Mouse (Mus musculus): ENCODE measurements around the gene Cnbd2. TPM values are rescaled to one million over a fixed set of nuclear protein-coding genes. Genes with fewer than 3 reads are reported as not detected.
"Not testable (repeated sequence)": the region's sequence is repeated elsewhere in the genome, so short reads cannot be mapped to it uniquely, and the experiment has no call there.

Cnbd2 gene
- total RNA-seq, 2 experiments from 2014 or later, result 3.9 to 5.7 TPM

DNA sequence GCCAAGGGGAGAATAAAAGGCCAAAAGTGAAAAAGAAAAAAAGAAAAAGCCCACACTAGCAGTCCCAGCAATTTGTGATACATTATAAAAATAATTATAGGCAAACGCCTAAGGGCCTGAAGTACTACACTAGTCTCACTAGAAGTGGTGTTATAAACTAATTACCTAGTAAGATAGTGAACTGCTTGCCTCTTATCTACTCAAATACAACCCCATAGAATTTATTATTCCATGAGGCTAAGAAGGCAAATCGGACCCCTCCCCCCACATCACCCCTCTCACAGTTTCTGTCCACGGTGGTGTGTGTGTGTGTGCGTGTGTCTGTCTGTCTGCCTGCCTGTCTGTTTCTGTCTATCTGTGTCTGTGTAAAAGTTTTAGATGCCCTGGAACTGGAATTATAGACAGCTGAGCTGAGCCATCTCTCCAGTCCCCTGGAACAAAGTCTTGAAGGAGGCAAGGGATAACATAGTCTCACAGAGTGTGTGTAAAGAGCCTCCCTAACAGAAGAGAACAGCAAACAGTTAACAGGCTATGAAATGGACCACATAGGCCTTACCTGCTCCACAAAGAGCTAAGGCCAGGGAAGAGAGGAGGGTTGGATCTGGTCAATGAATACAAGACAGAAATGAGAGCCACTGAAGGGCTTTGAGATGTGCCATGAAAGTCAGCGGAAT, 81.2 kb downstream of the Cnbd2 start:
- no peak for DNase-seq

DNA sequence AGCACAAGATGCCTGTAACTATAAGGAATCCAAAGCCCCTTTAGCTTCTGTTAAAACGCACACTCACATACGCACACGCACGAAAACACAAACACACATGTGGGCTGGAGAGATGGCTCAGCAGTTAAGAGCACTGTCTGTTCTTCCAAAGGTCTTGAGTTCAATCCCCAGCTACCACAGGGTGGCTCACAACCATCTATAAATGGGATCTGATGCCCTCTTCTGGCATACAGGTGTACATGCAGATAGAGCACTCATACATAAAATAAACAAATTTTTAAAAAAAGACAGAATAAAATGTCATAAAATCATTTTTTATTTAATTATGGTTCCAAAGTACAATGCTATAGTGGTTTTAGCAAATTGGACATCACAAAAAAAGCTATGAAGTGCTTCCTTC, 82.2 kb downstream of the Cnbd2 start:
- DNase-seq, result no peak

DNA sequence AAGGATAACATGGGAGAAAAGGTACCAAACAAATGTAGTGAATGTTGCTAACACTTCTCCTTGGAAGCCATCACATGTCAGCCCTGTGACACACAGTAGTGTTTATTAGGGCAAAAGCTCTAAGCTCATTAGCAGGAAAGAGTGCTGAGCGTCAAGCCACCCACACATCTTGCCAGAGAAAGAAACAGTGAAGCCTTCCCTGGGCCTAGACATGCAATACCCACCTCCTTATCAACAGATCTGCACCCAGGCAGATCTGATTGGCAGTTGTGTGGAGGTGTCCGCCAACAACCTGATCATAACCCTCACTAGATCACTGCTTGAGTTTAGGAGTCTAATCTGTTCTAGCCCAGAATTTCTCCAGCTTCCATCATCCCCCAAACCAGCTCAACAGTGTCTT, 84.0 kb downstream of the Cnbd2 start:
- DNase-seq, result no peak

DNA sequence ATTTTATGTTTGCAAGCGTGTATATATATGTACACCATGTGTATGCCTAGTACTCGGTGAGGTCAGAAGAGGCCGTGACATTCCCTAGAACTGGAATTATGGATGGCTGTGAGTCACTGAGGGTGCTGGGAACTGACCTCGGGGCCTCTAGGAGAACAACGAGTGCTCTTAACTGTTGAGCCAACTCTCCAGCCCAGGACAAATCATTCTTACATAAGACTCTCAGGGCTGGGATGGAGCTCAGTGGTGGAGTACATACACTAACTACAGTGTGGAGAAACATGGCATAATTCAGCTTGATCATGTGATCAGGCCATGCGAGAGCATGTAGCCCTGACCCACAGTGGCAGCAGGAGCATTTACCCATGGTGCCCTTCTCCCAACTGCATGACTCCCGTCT, 85.9 kb downstream of the Cnbd2 start:
- DNase-seq, result no peak

DNA sequence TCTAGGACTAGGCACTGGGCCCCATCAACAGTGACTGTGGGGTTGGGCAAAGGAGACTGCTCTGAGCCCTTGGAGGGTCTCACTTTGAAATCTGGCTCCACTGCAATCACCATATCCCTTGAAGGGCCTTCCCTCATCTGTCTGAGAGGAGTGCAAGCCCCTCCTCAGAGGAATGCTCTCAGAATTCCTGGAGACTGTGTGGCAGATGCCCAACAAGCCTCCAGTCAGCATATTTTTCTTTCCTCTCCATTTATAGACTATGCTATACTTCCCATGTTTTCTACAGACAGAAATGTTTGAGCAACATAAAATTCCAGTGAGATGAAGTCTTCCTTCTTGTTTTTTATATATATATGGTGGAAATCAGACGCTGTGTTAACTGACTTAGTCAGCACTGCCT, 87.4 kb downstream of the Cnbd2 start:
- no peak for DNase-seq

DNA sequence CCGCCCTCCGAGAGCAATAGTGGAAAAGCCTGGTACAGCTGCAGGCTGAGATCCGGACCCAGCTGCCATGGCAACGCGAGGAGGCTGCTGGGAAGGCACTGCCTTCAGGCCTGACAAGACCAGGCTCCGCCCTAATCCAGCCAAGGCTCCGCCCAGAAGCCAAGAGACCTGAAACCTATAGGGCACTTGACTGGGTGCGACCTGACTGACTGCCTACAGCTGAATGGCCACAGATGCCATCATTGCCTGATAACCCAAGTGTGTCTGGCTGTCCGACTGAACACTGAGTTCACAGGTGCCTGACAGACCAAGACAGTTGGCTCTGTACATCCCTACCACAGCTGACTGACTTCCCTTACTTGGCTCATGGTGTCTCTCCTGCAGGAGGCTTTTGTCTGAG, 89.2 kb downstream of the Cnbd2 start:
- peak; percentile 45 to 61 for DNase-seq

DNA sequence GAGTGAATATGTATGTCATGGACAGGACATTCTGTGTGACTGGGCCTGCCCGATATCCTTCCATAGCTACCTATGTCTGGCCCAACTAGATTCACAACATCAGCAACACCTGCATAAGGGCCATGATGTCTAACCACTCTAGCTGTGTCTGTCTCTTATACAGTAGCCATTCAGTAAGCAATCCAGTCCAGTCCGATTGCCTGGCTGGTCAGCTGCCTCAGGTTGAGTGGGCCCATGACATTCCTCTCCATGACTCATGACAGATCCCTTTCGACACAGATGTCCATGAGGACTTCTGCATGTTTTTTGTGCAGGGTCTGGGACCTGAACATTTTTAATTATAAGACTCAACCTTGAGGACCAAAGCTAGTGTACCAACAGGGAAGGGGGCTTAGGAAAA, 89.9 kb downstream of the Cnbd2 start:
- no peak for DNase-seq

DNA sequence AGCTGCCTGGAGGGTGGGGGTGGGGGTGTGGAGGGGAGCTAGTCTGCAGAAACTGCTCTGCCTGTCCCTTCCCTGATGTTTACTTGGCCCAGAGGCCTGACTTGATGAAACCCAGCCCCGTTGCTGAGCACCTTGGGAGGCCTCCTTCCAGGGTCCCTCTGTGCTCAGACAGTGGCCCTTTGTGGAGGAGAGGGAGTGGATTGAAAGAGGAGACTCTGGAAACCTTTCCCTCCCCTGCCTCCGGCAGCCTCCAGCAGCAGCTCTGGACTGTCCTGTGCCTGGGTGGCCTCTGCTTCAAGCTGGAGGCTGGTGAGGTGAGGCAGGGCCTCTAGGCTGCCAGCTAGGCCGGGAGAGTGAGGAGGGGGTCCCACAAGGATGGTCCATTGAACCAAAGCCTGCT, 94.9 kb downstream of the Cnbd2 start:
- DNase-seq, result no peak

DNA sequence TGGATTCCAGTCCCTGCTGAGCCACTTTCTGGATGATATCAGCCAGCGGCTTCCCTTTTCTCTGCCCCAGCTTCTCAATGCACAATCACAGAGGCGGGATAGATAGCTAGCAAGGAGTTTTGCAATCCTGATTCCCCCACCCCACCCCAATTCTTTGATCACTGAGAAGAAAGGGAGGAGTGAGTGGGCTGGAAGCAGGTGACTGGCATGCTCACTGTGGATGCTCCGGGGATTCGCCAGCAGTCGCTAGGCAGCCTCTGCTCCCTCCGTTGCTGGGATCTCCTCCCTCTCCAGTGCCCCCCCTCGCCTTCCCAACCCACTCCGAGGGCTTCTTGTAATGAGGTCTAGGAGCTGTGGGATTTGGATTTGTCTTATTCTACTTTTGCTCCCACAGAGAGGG, 96.1 kb downstream of the Cnbd2 start:
- DNase-seq, result no peak

DNA sequence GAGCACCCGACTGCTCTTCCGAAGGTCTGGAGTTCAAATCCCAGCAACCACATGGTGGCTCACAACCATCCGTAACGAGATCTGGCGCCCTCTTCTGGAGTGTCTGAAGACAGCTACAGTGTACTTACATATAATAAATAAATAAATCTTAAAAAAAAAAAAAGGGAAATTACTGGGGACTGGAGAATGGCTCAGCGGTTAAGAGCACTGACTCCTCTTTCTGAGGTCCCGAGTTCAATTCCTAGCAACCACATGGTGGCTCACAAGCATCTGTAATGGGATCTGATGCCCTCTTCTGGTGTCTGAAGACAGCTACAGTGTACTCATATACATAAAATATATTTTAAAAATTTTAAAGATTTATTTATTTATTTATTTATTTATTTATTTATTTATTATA, 99.2 kb downstream of the Cnbd2 start:
- DNase-seq, result not testable (repeated sequence)

DNA sequence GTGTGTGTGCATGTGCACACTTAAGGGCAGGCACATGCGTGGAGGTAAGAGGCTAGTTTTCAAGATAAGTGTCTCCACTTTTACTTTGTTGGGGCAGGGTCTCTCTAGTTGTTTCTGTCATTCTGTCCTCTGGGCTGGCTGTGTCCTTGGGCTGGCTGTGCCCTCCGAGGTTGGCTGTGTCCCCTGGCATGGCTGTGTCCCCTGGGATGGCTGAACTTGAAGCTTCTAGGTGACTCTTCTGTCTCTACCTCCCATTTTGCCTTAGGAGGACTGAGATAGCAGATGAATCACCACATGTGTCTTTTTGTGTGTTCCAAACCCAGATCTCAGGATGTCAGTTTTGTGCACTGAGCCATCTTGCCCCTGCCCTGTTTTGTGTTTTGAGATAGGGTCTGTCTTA, 102.9 kb downstream of the Cnbd2 start:
- no peak for DNase-seq

DNA sequence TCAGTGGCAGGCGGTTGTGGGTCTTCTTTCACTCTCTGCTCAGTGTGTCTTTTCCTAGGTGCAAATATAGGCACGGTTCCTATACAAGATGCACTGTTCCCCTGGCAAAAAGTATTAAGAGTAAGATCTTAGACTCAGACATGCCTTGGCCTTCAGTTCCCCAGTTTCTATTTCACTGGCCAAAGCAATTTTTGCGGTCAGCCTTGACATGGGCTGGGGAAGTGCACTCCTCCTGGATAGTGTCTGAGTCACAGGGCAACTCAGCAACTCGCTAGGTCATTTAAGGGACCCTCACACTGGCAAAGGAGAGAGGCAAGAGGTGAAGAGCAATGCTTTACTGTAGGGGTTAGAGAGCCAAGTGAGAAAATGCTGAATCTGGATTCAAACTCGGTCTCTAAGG, 103.6 kb downstream of the Cnbd2 start:
- no peak for DNase-seq

DNA sequence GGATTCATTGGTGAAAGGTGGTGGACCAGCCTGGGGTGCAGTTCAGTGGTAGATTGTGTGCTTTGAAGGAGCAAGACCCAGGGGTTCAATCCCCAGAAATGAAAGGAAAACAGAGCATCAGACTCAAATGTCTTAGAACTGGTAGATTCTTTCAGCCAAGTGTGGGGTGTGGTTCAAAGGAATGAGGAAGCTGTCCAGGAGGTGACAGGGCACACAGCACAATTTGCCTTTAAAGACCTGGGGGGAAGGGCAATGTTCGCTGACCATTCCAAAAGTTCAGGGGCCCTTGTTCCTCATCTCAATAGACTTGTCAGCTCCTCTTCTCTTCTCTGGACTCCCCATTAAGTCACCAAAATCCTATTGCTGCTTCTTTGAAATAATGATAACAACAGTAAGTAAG, 105.1 kb downstream of the Cnbd2 start:
- DNase-seq, result no peak

DNA sequence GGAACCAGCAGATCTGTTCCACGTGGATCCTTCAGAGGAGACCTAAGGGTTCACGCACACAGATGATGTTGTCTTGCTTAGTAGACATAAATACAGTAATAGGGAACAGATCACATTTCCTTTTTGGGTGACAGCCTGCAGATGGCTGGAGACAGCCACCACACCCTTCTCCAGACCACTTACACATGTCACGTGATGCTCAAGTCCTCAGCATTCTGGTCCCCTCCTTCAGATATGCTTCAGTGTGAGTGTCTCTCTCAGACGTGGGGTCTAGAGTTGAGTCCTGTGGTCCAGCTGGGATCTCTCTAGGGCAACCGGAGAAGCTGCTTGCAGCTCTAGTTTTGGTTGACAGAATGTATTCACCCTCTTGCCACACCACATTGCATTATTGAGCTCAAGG, 106.4 kb downstream of the Cnbd2 start:
- DNase-seq, result no peak

DNA sequence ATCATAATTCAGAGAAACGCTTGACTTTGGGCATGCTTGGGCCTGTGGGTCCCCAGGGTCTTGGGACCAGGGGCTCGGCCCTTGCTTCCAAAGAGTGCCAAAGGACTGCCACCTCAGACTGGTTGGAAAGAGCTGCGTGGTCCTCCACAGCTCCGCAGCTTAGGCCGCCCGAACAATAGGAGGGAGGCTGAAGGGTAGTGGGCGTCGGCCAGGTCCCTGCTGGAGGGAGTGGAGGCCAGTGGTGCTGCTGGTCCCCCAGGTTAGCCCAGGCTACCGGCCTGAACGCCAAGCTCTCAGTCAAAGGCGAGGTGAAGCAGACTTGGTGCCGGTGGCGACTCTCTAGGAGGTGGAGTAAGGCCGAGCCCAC, 108.2 kb downstream of the Cnbd2 start:
- DNase-seq, result no peak

DNA sequence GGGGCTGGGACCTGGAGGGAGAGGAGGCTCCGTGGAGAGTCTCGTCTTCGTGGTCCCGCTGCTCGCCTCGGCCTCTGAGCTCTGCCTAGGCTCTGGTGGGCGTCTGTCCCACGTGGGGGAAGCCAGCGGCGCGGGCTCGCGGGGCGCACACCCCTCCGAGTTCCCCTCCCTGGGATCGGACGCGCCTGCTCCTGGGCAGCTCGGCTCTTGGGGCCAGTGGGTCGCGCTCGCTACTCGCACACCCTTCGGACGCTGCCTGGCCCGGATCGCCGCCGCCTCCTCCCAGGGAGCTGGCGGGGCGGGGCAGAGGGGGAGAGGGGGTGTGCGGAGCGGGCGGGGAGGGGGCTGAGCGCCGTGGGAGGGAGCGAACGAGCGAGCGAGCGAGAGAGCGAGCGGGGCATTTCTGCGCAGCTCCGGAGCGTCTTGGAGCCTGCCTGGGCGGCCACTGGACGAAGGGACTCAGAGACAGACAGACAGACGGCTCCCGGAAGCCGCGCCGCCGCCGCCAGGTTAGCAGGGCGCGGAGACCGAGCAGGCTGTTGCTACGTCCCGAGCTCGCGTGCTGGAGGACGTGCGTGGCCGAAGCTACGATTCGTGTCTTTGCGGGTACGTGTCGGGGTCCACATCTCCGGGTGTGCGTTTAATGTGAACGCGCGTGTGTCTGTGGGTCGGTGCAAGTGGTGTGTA, 108.7 kb downstream of the Cnbd2 start, which contains the start of gene Epb41l1:
Epb41l1 (plus strand) TSS at position 216 of the 687 bp plus-strand sequence.
- peak in 1 of 2 experiments; percentile 35 for DNase-seq

DNA sequence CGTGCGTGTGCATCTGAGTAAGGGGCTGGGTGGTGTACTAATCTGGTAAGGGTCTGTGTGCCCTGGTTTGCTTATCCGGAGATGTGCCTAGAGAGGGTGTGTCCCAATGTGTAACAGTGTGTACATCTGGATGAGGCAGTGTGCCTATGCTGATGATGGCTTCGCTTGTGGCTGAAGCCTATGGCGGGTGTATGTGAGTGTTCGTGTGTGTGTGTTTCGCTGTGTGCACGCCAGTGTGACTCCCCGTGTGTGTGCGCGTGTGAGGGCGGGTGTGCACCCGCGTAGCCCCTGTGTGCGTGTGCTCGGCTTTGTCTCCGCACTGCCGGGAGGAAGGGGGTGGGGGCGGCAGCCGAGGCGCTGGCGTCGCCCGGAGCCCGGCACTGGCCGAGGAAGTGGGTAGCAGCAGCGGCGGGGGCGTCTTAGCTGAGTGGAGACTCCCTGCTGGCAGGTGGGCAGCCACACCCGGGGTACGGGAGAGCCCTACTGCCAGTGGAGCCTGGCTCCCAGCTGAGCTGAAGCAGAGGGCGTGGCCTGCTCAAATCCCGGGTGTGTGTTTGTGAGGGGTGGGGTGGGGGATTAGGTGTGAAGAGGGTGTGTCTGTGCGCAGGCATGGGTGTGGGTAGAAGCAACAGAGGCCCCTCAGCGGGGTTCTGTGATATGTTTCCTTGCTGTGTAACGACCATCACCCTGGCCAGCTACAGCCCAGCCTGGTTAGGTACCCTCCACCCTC, 109.4 kb downstream of the Cnbd2 start:
- peak in 1 of 2 experiments; percentile 50 for DNase-seq

DNA sequence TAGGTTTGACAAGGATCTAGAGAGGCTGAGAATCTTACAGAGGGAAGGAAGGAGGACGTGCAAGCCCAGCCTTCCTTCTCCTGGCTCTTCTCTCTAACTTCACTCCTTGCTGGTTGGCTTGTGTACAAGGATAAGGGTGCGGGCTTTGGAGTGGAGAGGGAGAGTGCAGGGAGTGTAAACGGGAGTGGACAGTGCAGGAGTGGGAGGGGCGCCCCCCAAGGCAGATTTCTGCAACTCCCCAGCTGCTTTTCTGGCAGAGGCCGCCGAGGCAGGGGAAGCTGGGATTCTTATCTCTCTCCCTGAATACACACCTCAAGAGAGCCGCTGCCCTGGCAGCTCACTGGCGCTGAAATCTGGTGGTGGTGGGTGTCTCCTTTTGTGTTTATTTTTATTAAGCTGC, 110.5 kb downstream of the Cnbd2 start:
- no peak for DNase-seq

DNA sequence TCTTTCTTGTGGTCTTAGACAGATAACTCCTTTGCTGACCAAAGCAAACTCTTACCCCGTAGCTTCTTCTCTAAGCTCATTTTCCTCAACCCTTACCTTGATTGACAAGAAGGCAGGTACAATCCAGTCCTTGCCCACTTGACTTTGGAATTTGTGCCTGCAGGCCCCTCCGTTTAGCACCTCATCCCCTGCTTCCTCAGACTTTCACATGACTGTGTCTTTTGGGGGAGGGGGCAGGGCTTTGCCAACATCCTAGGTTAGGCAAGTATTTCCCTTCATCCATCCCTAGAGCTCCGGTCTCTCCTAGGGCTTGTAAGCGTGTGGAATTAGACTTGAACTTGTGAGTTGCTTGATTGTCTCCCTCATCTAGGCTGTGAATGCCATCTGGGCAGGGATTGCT, 111.6 kb downstream of the Cnbd2 start:
- DNase-seq, result no peak
